Mouse (Mus musculus): ENCODE data around the gene Elovl2.
A peak's percentile ranks its signal among the peaks of the same experiment; 100 is the strongest.

The Elovl2 gene

DNA sequence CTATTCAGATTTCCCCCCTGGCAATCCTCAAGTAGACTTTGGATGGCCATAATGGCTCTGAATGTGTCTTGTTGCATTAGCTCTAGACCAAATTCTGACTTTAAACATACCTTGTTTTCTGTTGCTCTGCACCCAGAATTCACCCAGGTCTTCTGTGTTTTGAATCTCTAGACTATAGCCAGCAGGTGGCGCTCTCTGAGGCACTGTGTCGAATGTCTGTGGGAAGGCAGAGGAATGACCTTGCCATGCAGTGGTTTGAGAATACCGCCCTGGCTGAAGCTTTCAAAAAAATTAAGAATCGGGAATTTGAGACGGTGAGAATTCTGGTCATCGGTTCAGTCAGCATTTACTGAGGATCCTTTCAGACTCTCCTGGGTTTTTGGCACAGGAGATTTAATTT, 85.3 kb downstream of the Elovl2 start:
- peak; percentile 7 for DNase-seq (ENCODE audit: low read depth)
